Mouse (Mus musculus) forebrain, embryonic 13.5 days (tissue): ENCODE measurements around the gene Prkra. TPM values are rescaled to one million over a fixed set of nuclear protein-coding genes. Genes with fewer than 3 reads are reported as not detected.

Experiments
- ATAC-seq: fragments of 200-750 bp; cut with Nextera tagmentation; 2 replicates; pipeline ENCODE4 v1.8.0; 2017
- H3K27ac ChIP-seq: fragments of 300-500 bp; sonication (generic); 2 replicates; pipeline ENCODE4 v1.5.1; 2015; ENCODE audit warnings: inconsistent platforms, mild to moderate bottlenecking, moderate library complexity
- H3K27me3 ChIP-seq: fragments of 300-500 bp; sonication (generic); 2 replicates; pipeline ENCODE4 v1.6.1; 2015; ENCODE audit warnings: mild to moderate bottlenecking, inconsistent platforms
- H3K36me3 ChIP-seq: fragments of 300-500 bp; sonication (generic); 2 replicates; pipeline ENCODE4 v1.6.1; 2015; ENCODE audit warnings: mild to moderate bottlenecking, inconsistent platforms; ENCODE audit not compliant: poor library complexity, severe bottlenecking
- H3K4me1 ChIP-seq: fragments of 300-500 bp; sonication (generic); 2 replicates; pipeline ENCODE4 v1.6.1; 2015; ENCODE audit warnings: inconsistent platforms
- H3K4me2 ChIP-seq: fragments of 300-500 bp; sonication (generic); 2 replicates; pipeline ENCODE4 v1.6.1; 2015; ENCODE audit warnings: inconsistent platforms, mild to moderate bottlenecking, moderate library complexity
- H3K4me3 ChIP-seq: fragments of 300-500 bp; sonication (generic); 2 replicates; pipeline ENCODE4 v1.5.1; 2015; ENCODE audit warnings: mild to moderate bottlenecking, inconsistent platforms
- H3K9ac ChIP-seq: fragments of 300-500 bp; sonication (generic); 2 replicates; pipeline ENCODE4 v1.6.1; 2015; ENCODE audit warnings: mild to moderate bottlenecking, inconsistent platforms
- H3K9me3 ChIP-seq: fragments of 300-500 bp; sonication (generic); replicated peaks from 2 replicates; pipeline ENCODE4 v1.6.1; 2016; ENCODE audit warnings: inconsistent platforms
- WGBS: fragments of 180-500 bp; shearing (Covaris S2); methylation state at CpG from one replicate; pipeline ENCODE4 v1.1.7; 2015; 5-methylcytosine and 5-hydroxymethylcytosine counted together
- polyA plus RNA-seq: library from polyadenylated mRNA; unstranded; fragments of >200 nt; fragmentation: Nextera tagmentation; extraction: Ambion mirVana; gene quantifications from 2 replicates; pipeline ENCODE4 v1.2.1, GENCODE M21; 2015

Prkra gene
- polyA plus RNA-seq, 1 experiment from 2014 or later, result 95.0 TPM

GRCm38 (mm10) chr2:76606704-76607103 lies 41.1 kb downstream of the Prkra start:
- Histone ChIP-seq H3K36me3 (no peaks in the 10 kb centered on the region), H3K4me3 (no peak overlapping the region), H3K9me3 (no peaks in the 10 kb centered on the region), H3K27me3 (no peaks in the 10 kb centered on the region), H3K27ac (no peak overlapping the region), H3K9ac (no peak overlapping the region), H3K4me1 (no peaks in the 10 kb centered on the region), H3K4me2 (no peak overlapping the region)
- WGBS, result 89% methylated on average over 3 of the region's 3 CpGs
- ATAC-seq, result no peak

- Histone ChIP-seq H3K27me3 (no peaks in the 10 kb centered on the region), H3K27ac (no peak overlapping the region), H3K4me1 (no peaks in the 10 kb centered on the region), H3K4me2 (no peak overlapping the region), H3K9me3 (no peaks in the 10 kb centered on the region), H3K36me3 (no peaks in the 10 kb centered on the region), H3K9ac (no peak overlapping the region), H3K4me3 (no peak overlapping the region)
- 92% methylated on average over 1 of the region's 1 CpGs for WGBS
- no peak for ATAC-seq
Observed at GRCm38 (mm10) chr2:76602256-76602655, 45.6 kb downstream of the Prkra start.

- Histone ChIP-seq H3K27me3 (no peaks in the 10 kb centered on the region), H3K4me3 (no peak overlapping the region), H3K27ac (no peak overlapping the region), H3K9me3 (no peaks in the 10 kb centered on the region), H3K4me2 (no peak overlapping the region), H3K36me3 (0 out of 2 replicates have a peak, but pooled peaks cover 8% of the 10 kb centered on the region), H3K4me1 (no peaks in the 10 kb centered on the region), H3K9ac (no peak overlapping the region)
- no peak for ATAC-seq
- WGBS, result 66% methylated on average over 5 of the region's 5 CpGs
Observed at GRCm38 (mm10) chr2:76599214-76599613, 48.6 kb downstream of the Prkra start.

GRCm38 (mm10) chr2:76597521-76597920 lies 50.3 kb downstream of the Prkra start:
- no peak overlapping the region for H3K27ac ChIP-seq
- H3K4me3 ChIP-seq, result no peak overlapping the region
- H3K36me3 ChIP-seq, result 0 out of 2 replicates have a peak, but pooled peaks cover 8% of the 10 kb centered on the region
- H3K9ac ChIP-seq, result no peak overlapping the region
- H3K9me3 ChIP-seq, result no peaks in the 10 kb centered on the region
- no peak overlapping the region for H3K4me2 ChIP-seq
- no peaks in the 10 kb centered on the region for H3K4me1 ChIP-seq
- WGBS, result 87% methylated on average over 11 of the region's 11 CpGs
- ATAC-seq, result no peak
- H3K27me3 ChIP-seq, result no peaks in the 10 kb centered on the region

- Histone ChIP-seq H3K9ac (no peak overlapping the region), H3K9me3 (no peaks in the 10 kb centered on the region), H3K4me1 (no peaks in the 10 kb centered on the region), H3K27me3 (no peaks in the 10 kb centered on the region), H3K36me3 (0 out of 2 replicates have a peak, but pooled peaks cover 12% of the 10 kb centered on the region), H3K4me3 (no peak overlapping the region), H3K4me2 (no peak overlapping the region), H3K27ac (no peak overlapping the region)
- ATAC-seq, result no peak
- 53% methylated on average over 3 of the region's 3 CpGs for WGBS
Observed at GRCm38 (mm10) chr2:76592401-76592924, 55.4 kb downstream of the Prkra start.

GRCm38 (mm10) chr2:76590221-76590620 lies 57.6 kb downstream of the Prkra start:
- no peak for ATAC-seq
- peaks cover 18% of the 10 kb centered on the region; the same call in 1 of the 2 replicates for H3K36me3 ChIP-seq

GRCm38 (mm10) chr2:76586906-76587305 lies 60.9 kb downstream of the Prkra start:
- 80% methylated on average over 10 of the region's 10 CpGs for WGBS
- no peak for ATAC-seq

More at GRCm38 (mm10) chr2:76590221-76590620, 57.6 kb downstream of the Prkra start:
- Histone ChIP-seq H3K27ac (no peak overlapping the region), H3K4me1 (no peaks in the 10 kb centered on the region), H3K27me3 (no peaks in the 10 kb centered on the region), H3K9me3 (no peaks in the 10 kb centered on the region), H3K4me3 (no peak overlapping the region), H3K9ac (no peak overlapping the region), H3K4me2 (no peak overlapping the region)
- WGBS, result 92% methylated on average over 7 of the region's 7 CpGs

GRCm38 (mm10) chr2:76585090-76585489 lies 62.7 kb downstream of the Prkra start:
- Histone ChIP-seq H3K36me3 (peaks cover 22% of the 10 kb centered on the region; the same call in 1 of the 2 replicates), H3K4me1 (no peaks in the 10 kb centered on the region), H3K27me3 (no peaks in the 10 kb centered on the region), H3K27ac (no peak overlapping the region), H3K4me2 (no peak overlapping the region), H3K4me3 (no peak overlapping the region), H3K9ac (no peak overlapping the region), H3K9me3 (no peaks in the 10 kb centered on the region)
- ATAC-seq, result no peak
- 94% methylated on average over 13 of the region's 13 CpGs for WGBS

More at GRCm38 (mm10) chr2:76586906-76587305, 60.9 kb downstream of the Prkra start:
- no peak overlapping the region for H3K4me2 ChIP-seq
- no peaks in the 10 kb centered on the region for H3K27me3 ChIP-seq
- H3K9me3 ChIP-seq, result no peaks in the 10 kb centered on the region
- no peaks in the 10 kb centered on the region for H3K4me1 ChIP-seq
- H3K27ac ChIP-seq, result no peak overlapping the region
- no peak overlapping the region for H3K4me3 ChIP-seq
- peaks cover 26% of the 10 kb centered on the region; the same call in 1 of the 2 replicates for H3K36me3 ChIP-seq
- no peak overlapping the region for H3K9ac ChIP-seq

Other genes with a start within 250 kb of the Prkra start
- 14.5 and 15.6 TPM in 2 replicates for gene Osbpl6, start 241.5 kb downstream of the Prkra start, polyA plus RNA-seq
- gene Pjvk, start 461 bp upstream of the Prkra start, polyA plus RNA-seq, result 0.90 and 1.2 TPM in 2 replicates
- gene Fkbp7, start 25.1 kb upstream of the Prkra start, polyA plus RNA-seq, result 10.5 and 11.4 TPM in 2 replicates
- 4.5 and 6.4 TPM in 2 replicates for gene Plekha3, start 27.3 kb upstream of the Prkra start, polyA plus RNA-seq